Mouse (Mus musculus) heart, embryonic 13.5 days (tissue): ENCODE results near the gene Olfr1414. TPM values are rescaled to one million over a fixed set of nuclear protein-coding genes. Genes with fewer than 3 reads are reported as not detected.

Experiments
- ATAC-seq: fragments of 200-750 bp; cut with Nextera tagmentation; 2 replicates; pipeline ENCODE4 v1.8.0; 2017; ENCODE audit warnings: moderate TSS enrichment; ENCODE audit not compliant: insufficient number of reproducible peaks, low FRiP score, low TSS enrichment; ENCODE audit errors: extremely low read depth
- H3K27ac ChIP-seq: fragments of 300-500 bp; sonication (generic); replicated peaks from 2 replicates; pipeline ENCODE4 v1.5.1; 2015; ENCODE audit warnings: moderate library complexity, mild to moderate bottlenecking, inconsistent platforms
- H3K27me3 ChIP-seq: fragments of 300-500 bp; sonication (generic); replicated peaks from 2 replicates; pipeline ENCODE4 v1.6.1; 2015; ENCODE audit warnings: mild to moderate bottlenecking, inconsistent platforms
- H3K36me3 ChIP-seq: fragments of 300-500 bp; sonication (generic); 2 replicates; pipeline ENCODE4 v1.6.1; 2015; ENCODE audit warnings: mild to moderate bottlenecking, inconsistent platforms
- H3K4me1 ChIP-seq: fragments of 300-500 bp; sonication (generic); 2 replicates; pipeline ENCODE4 v1.6.1; 2015; ENCODE audit warnings: inconsistent platforms
- H3K4me2 ChIP-seq: fragments of 300-500 bp; sonication (generic); 2 replicates; pipeline ENCODE4 v1.6.1; 2015; ENCODE audit warnings: inconsistent platforms, mild to moderate bottlenecking, moderate library complexity
- H3K4me3 ChIP-seq: fragments of 300-500 bp; sonication (generic); 2 replicates; pipeline ENCODE4 v1.5.1; 2015; ENCODE audit warnings: moderate library complexity, mild to moderate bottlenecking, inconsistent platforms
- H3K9ac ChIP-seq: fragments of 300-500 bp; sonication (generic); 2 replicates; pipeline ENCODE4 v1.6.1; 2015; ENCODE audit warnings: inconsistent platforms, mild to moderate bottlenecking, moderate library complexity
- H3K9me3 ChIP-seq: fragments of 300-500 bp; sonication (generic); 2 replicates; pipeline ENCODE4 v1.6.1; 2016; ENCODE audit warnings: inconsistent platforms
- WGBS: fragments of 180-500 bp; shearing (Covaris S2); methylation state at CpG from one replicate; pipeline ENCODE4 v1.1.7; 2015; ENCODE audit warnings: mixed read lengths; 5-methylcytosine and 5-hydroxymethylcytosine counted together
- microRNA-seq: library from miRNA; unstranded; fragments of <30 nt; microRNA quantifications from one replicate; pipeline ENCODE4, GENCODE M21; 2016
- polyA plus RNA-seq: library from polyadenylated mRNA; unstranded; fragments of >200 nt; fragmentation: Nextera tagmentation; extraction: Ambion mirVana; gene quantifications from 2 replicates; pipeline ENCODE4 v1.2.1, GENCODE M21; 2015

Olfr1414 gene
- polyA plus RNA-seq, 1 experiment from 2014 or later, result not detected

DNA sequence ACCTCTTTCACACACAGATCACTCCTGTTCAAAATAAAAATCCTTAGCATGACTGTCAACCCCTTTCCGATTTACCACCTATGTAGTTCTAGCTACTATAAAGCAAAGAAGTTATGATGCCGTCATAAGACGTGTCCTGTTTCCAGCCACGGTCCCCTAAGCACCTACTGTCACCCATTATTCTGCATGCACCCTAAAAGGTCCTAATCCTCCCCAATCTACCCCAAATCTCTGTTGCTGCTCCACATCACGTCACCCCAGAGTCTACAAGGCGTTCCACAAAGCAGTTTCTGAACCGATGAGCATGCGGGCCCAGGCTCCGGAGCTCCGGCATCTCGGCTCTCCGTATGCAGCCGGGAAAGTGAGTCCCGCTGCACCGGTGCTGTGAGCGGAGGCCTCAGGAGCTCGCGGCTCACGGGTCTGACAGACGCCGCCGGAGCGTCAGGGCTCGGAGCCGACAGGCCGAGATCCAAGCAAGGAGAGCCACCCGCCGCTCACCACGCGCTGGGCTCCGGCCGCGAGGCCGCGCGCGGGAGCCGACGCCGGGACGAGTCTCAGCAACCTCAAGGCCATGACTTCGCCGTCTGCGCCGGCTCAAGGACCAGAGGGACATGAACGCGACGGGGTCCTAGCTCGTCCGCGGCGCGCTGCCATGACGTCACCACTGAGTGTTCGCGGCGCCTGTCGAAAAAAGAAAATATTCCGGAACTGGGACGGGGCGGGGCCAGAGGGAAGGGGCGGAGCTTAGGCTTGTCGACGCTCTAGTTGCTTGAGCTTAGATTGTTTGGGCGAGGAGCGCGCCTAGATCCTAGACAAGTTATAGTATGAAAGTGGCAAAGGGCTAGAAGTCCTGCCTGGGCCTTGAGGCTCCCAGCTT is 45.1 kb downstream of the Olfr1414 start, which contains the start of gene Ndufa10:
Gene Ndufa10, minus strand, starts transcription at position 696 of the 877 bp plus-strand sequence.
- Histone ChIP-seq H3K27me3 (peaks cover 4% of the 10 kb centered on the region), H3K9ac (peak within 1 kb of the TSS; percentile 98), H3K9me3 (no peaks in the 10 kb centered on the region), H3K4me2 (peak within 1 kb of the TSS; percentile 99), H3K27ac (peak within 1 kb of the TSS; percentile 75), H3K4me1 (peaks cover 15% of the 10 kb centered on the region), H3K36me3 (peaks cover 30% of the 10 kb centered on the region), H3K4me3 (peak within 1 kb of the TSS; percentile 98)
- under 1% methylated on average over 67 of the region's 67 CpGs for WGBS
- peak; percentile 85 for ATAC-seq

DNA sequence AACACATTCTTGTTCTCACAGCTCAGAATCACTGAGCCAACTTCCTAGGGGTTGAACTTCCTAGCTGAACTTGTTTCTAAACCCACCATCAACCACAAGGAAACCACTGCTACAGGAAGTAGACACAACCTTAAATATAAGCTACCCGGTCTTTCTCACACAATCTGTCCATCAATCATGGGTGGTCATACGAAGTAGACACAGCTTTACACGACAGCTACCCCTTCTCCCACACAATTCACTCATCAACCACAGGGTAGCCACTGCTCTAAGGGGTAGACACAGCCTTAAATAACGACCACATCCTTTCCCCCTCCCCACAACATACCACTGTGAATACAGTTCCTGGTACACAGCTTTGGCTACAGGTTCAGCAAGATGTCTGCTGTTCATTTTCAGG is 49.6 kb downstream of the Olfr1414 start:
- Histone ChIP-seq H3K9me3 (no peaks in the 10 kb centered on the region), H3K36me3 (peaks cover 75% of the 10 kb centered on the region), H3K27me3 (no peaks in the 10 kb centered on the region), H3K4me3 (no peak overlapping the region), H3K9ac (no peak overlapping the region), H3K27ac (no peak overlapping the region), H3K4me1 (peaks cover 10% of the 10 kb centered on the region), H3K4me2 (no peak overlapping the region)
- WGBS, result 81% methylated on average over 4 of the region's 4 CpGs
- no peak for ATAC-seq

DNA sequence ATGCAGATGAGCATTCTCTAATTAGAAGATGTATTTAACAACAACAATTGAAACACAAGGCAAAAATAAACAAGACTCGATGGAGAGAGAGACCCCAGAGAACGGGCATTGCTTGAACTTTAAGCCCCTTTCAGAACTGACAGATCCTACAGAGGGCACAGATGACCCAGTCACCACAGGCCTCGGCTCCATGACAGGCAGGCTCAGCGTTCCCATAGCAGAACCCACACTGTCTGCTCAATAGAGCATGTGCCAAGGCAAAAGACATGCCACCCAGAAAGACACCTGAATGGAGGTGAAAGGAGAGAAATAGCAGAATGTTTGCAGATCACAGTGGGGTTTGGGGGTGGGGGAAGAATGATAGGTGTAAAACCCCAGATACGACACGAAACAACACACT is 60.0 kb downstream of the Olfr1414 start:
- WGBS, result 90% methylated on average over 6 of the region's 6 CpGs
- Histone ChIP-seq H3K27ac (no peak overlapping the region), H3K36me3 (peaks cover 96% of the 10 kb centered on the region), H3K27me3 (no peaks in the 10 kb centered on the region), H3K4me1 (no peaks in the 10 kb centered on the region), H3K9ac (no peak overlapping the region), H3K4me3 (no peak overlapping the region), H3K4me2 (no peak overlapping the region), H3K9me3 (no peaks in the 10 kb centered on the region)
- no peak for ATAC-seq

DNA sequence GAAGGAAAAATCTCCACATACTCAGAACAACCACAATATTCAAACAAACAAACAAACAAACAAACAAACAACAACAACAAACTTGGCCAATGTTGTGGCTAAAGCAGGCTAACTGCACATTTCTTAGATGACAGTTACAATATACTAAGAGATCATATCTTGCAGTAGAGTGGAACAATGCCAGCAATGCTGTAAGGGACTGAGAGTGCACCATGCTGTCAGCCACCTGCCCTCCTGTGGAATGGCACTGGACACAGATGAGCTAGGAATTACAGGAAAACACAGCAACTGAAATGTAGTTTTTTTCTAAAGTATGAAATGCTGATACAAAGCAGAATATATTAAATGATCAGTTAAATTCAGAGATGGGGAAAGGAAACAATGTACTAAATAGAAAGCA is 60.7 kb downstream of the Olfr1414 start:
- Histone ChIP-seq H3K4me1 (no peaks in the 10 kb centered on the region), H3K27ac (no peak overlapping the region), H3K36me3 (peaks cover 96% of the 10 kb centered on the region), H3K9ac (no peak overlapping the region), H3K4me2 (no peak overlapping the region), H3K4me3 (no peak overlapping the region), H3K9me3 (no peaks in the 10 kb centered on the region), H3K27me3 (no peaks in the 10 kb centered on the region)
- no peak for ATAC-seq

Small RNAs within 50 kb of the gene (microRNA-seq; reads per million reads assigned to microRNA genes)
- 6.1 reads per million, percentile 22 among the genes with 10 or more reads in this experiment for gene Mir6900

Other genes with a start within 250 kb of the Olfr1414 start
- gene Ndufa10, start 44.8 kb downstream of the Olfr1414 start, polyA plus RNA-seq, result 458 and 534 TPM in 2 replicates
- gene Olfr1416, start 33.5 kb downstream of the Olfr1414 start, polyA plus RNA-seq, result not detected in 2 replicates
- gene Olfr1415, start 22.6 kb downstream of the Olfr1414 start, polyA plus RNA-seq, result not detected in 2 replicates
- gene Olfr1413, start 52.7 kb upstream of the Olfr1414 start, polyA plus RNA-seq, result not detected in 2 replicates
- gene Olfr1412, start 67.1 kb upstream of the Olfr1414 start, polyA plus RNA-seq, result not detected in 2 replicates
- gene Olfr1411, start 75.8 kb upstream of the Olfr1414 start, polyA plus RNA-seq, result not detected in 2 replicates
- gene Olfr1410, start 87.1 kb upstream of the Olfr1414 start, polyA plus RNA-seq, result not detected in 2 replicates
- not detected in 2 replicates for gene Olfr12, start 99.1 kb upstream of the Olfr1414 start, polyA plus RNA-seq
- gene Cops9, start 123.3 kb upstream of the Olfr1414 start, polyA plus RNA-seq, result 403 and 485 TPM in 2 replicates
- not detected in 2 replicates for gene Otos, start 130.2 kb upstream of the Olfr1414 start, polyA plus RNA-seq